Mouse (Mus musculus) stomach, postnatal 0 days (tissue): ENCODE data around the gene Ctdnep1. TPM values are rescaled to one million over a fixed set of nuclear protein-coding genes. Genes with fewer than 3 reads are reported as not detected.
A peak's percentile ranks its signal among the peaks of the same experiment; 100 is the strongest.
"Not testable (repeated sequence)": the region's sequence is repeated elsewhere in the genome, so short reads cannot be mapped to it uniquely, and the experiment has no call there.

Experiments used
- ATAC-seq: fragments of 200-750 bp; cut with Nextera tagmentation; 2 replicates; pipeline ENCODE4 v1.8.0; 2017; ENCODE audit not compliant: low FRiP score, low TSS enrichment
- DNase-seq: peaks from one replicate; pipeline ENCODE4 v3.0.0-alpha.2; 2016; ENCODE audit warnings: low spot score
- H3K27ac ChIP-seq: fragments of 300-500 bp; sonication (generic); replicated peaks from 2 replicates; pipeline ENCODE4 v1.5.1; 2014; ENCODE audit warnings: mild to moderate bottlenecking, control low read depth
- H3K27me3 ChIP-seq: fragments of 300-500 bp; sonication (generic); 2 replicates; pipeline ENCODE4 v1.6.1; 2014; ENCODE audit warnings: low read length; ENCODE audit not compliant: control insufficient read depth, insufficient read depth
- H3K36me3 ChIP-seq: fragments of 300-500 bp; sonication (generic); 2 replicates; pipeline ENCODE4 v1.6.1; 2014; ENCODE audit warnings: low read length, mixed read lengths; ENCODE audit not compliant: control insufficient read depth, insufficient read depth
- H3K4me1 ChIP-seq: fragments of 300-500 bp; sonication (generic); replicated peaks from 2 replicates; pipeline ENCODE4 v1.6.1; 2014; ENCODE audit warnings: antibody characterized with exemption; ENCODE audit not compliant: control insufficient read depth, insufficient read depth
- H3K4me2 ChIP-seq: fragments of 300-500 bp; sonication (generic); replicated peaks from 2 replicates; pipeline ENCODE4 v1.6.1; 2014; ENCODE audit warnings: low read depth, mild to moderate bottlenecking, control low read depth, moderate library complexity
- H3K4me3 ChIP-seq: fragments of 300-500 bp; sonication (generic); 2 replicates; pipeline ENCODE4 v1.5.1; 2014; ENCODE audit warnings: low read depth, low read length, control low read depth
- H3K9ac ChIP-seq: fragments of 300-500 bp; sonication (generic); 2 replicates; pipeline ENCODE4 v1.6.1; 2014; ENCODE audit warnings: mild to moderate bottlenecking, low read length, control low read depth, mixed read lengths
- H3K9me3 ChIP-seq: fragments of 300-500 bp; sonication (generic); 2 replicates; pipeline ENCODE4 v1.6.1; 2016; ENCODE audit warnings: low read length; ENCODE audit not compliant: control insufficient read depth
- CTCF ChIP-seq: IDR thresholded peaks from 2 replicates; pipeline ENCODE4 v1.5.1; 2016; ENCODE audit warnings: antibody characterized with exemption, low read depth, mild to moderate bottlenecking, moderate library complexity
- EP300 ChIP-seq: optimal IDR thresholded peaks from 2 replicates; pipeline ENCODE3; 2016; ENCODE audit warnings: antibody characterized with exemption
- WGBS: fragments of 180-500 bp; shearing (Covaris S2); extraction: QIAGEN DNeasy Blood & Tissue Kit; methylation state at CpG from one replicate; pipeline ENCODE4 v1.1.7; 2014; 5-methylcytosine and 5-hydroxymethylcytosine counted together
- polyA plus RNA-seq: library from polyadenylated mRNA; unstranded; fragments of >200 nt; fragmentation: Nextera tagmentation; extraction: Ambion mirVana; gene quantifications from 2 replicates; pipeline ENCODE4 v1.2.1, GENCODE M21; 2015

Gene Ctdnep1
- polyA plus RNA-seq, 1 experiment from 2014 or later, result 13.1 TPM

DNA sequence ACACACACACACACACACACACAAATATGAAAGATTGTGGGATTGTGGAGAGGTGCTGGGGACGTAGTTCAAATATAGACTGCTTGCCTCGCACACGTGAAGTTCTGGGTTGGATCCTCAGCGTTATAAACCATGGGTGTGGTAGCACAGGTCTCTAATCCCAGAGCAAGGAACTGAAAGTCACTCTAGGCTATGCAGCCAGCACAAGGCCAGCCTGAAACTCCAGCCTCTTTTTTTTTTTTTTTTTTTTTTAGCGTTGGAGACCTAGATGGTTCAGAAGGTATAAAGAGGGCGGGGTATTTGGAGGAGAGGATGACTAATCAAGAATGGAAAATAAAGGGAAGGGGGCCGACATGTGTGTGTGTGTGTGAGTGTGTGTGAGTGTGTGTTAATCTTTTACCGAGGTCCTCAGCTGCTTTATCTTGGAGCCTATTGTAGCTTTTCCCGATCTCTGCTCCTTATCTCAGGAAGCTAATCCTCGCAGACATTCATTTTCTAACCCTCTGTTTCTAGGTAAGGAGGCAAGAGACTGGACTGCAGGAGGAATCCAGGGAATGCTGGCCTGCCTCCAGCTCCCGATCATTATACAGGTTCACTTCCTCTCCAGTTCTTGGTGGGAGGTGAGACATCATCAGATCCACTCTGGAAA lies 27.6 kb upstream of the Ctdnep1 start:
- Histone ChIP-seq H3K4me3 (no peak overlapping the region), H3K27me3 (no peaks in the 10 kb centered on the region), H3K4me1 (no peaks in the 10 kb centered on the region), H3K4me2 (no peak overlapping the region), H3K9me3 (no peaks in the 10 kb centered on the region), H3K27ac (no peak overlapping the region), H3K36me3 (no peaks in the 10 kb centered on the region), H3K9ac (no peak overlapping the region)
- no peak for DNase-seq
- ATAC-seq, result no peak
- TF ChIP-seq CTCF, result no peak
- TF ChIP-seq EP300, result no peak
- WGBS, result 35% methylated on average over 11 of the region's 11 CpGs

GRCm38 (mm10) chr11:69955618-69956017 lies 25.3 kb upstream of the Ctdnep1 start:
- H3K9me3 ChIP-seq, ATAC-seq: not testable (repeated sequence)

DNA sequence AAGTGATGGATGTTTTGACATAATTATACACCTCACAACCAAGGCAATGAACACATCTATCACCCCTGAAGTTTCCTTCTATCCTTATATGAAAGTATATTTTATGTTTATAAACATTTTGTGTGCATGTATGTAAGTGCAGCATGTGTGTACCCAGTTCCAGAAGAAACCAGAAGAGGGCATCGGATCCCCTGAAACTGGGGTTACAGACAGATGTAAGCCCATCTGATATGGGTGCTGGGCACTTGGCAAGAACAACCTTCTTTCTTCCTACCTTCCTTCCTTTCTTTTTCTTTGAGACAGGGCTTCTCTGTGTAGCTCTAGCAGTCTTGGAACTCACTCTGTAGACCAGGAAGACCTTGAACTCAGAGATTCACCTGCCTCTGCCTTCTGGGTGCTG lies 24.7 kb upstream of the Ctdnep1 start:
- H3K4me1 ChIP-seq, result no peaks in the 10 kb centered on the region
- no peaks in the 10 kb centered on the region for H3K36me3 ChIP-seq
- ATAC-seq, result no peak
- WGBS, result 70% methylated on average over 1 of the region's 1 CpGs
- H3K9me3 ChIP-seq, result no peaks in the 10 kb centered on the region
- no peak for DNase-seq
- no peaks in the 10 kb centered on the region for H3K27me3 ChIP-seq
- no peak overlapping the region for H3K27ac ChIP-seq
- H3K4me2 ChIP-seq, result no peak overlapping the region
- H3K4me3 ChIP-seq, result no peak overlapping the region
- no peak overlapping the region for H3K9ac ChIP-seq
- TF ChIP-seq EP300 (no peak), CTCF (peak; percentile 40)

More at GRCm38 (mm10) chr11:69955618-69956017, 25.3 kb upstream of the Ctdnep1 start:
- H3K36me3 ChIP-seq, DNase-seq, H3K4me1 ChIP-seq, H3K4me2 ChIP-seq, H3K9ac ChIP-seq, H3K27me3 ChIP-seq, H3K27ac ChIP-seq, H3K4me3 ChIP-seq: not testable (repeated sequence)
- WGBS, result 76% methylated on average over 4 of the region's 4 CpGs

DNA sequence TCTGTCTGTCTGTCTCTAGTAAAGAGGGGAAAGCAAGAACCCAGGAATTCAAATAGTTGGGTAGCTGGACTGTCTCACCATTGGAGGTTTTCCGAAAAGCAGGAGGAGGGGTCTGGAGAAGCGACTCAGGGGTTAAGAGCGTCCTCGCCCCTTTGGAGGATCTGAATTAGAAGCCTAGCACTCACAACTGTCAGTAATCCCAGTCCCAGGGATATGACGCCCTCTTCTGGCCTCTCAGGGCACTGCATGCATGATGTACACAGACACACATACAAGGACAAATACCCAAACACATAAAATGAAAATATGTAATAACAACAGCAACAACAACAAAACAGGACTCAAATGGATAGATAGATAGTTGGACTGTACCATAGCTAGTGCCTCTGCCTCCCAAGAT lies 20.3 kb upstream of the Ctdnep1 start:
- Histone ChIP-seq H3K27me3 (peaks cover 4% of the 10 kb centered on the region; the same call in 1 of the 2 replicates), H3K9ac (no peak overlapping the region), H3K36me3 (no peaks in the 10 kb centered on the region), H3K4me1 (no peaks in the 10 kb centered on the region), H3K4me2 (no peak overlapping the region), H3K27ac (no peak overlapping the region), H3K4me3 (no peak overlapping the region), H3K9me3 (no peaks in the 10 kb centered on the region)
- 41% methylated on average over 5 of the region's 5 CpGs for WGBS
- ATAC-seq, result no peak
- TF ChIP-seq CTCF, result peak; percentile 66
- no peak for TF ChIP-seq EP300
- DNase-seq, result peak; percentile 38

- Histone ChIP-seq H3K27ac (peak overlapping the region; percentile 35; the same call in 1 of the 2 replicates), H3K4me3 (no peak overlapping the region), H3K4me2 (no peak overlapping the region), H3K4me1 (peaks cover 2% of the 10 kb centered on the region; the same call in 1 of the 2 replicates), H3K27me3 (peaks cover 6% of the 10 kb centered on the region; the same call in 1 of the 2 replicates), H3K36me3 (no peaks in the 10 kb centered on the region), H3K9ac (no peak overlapping the region), H3K9me3 (no peaks in the 10 kb centered on the region)
- ATAC-seq (peak; percentile 50), DNase-seq (peak; percentile 73)
- no peak for TF ChIP-seq CTCF
- TF ChIP-seq EP300, result no peak
- 22% methylated on average over 5 of the region's 5 CpGs for WGBS
These were observed 19.1 kb upstream of the Ctdnep1 start for GRCm38 (mm10) chr11:69961841-69962240.

DNA sequence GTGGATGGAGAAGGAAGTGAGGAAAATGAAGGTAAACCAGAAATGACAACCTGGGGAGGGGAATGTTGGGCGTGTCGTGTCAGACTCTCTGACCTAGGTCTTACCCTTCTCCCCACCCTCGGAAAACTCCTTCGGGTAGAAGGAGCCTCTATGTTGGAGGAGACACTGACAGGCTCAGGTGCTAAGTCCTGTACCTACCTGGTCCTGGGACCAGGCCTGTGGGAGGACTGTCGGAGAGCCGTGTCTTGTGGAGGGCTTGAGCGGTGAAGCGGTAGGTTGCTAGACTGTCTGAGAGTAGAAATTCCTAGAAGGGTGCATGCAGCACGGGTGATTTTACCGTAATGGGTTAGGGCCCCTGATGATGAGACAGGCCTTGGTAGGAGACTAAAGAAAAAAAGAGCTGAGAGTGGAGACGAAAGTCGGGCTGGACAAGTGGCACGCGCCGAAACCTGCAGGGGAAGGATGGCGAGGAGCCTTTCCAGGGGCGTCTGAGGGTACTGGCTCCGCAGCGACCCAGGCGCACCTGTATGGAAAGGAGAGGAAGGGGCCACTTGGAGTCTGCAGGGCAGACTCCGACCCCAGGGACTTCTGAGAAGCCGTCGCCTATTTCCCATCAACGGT lies 16.2 kb upstream of the Ctdnep1 start, which contains the start of gene Cldn7:
TSS of gene Cldn7 (plus strand) at position 130 of the 621 bp plus-strand sequence.
- WGBS, result 14% methylated on average over 24 of the region's 24 CpGs
- Histone ChIP-seq H3K4me2 (peak within 1 kb of the TSS; percentile 65), H3K9ac (peak within 1 kb of the TSS; percentile 59; the same call in 1 of the 2 replicates), H3K9me3 (no peaks in the 10 kb centered on the region), H3K36me3 (peaks cover 6% of the 10 kb centered on the region; the same call in 1 of the 2 replicates), H3K27ac (peak within 1 kb of the TSS; percentile 59; the same call in 1 of the 2 replicates), H3K4me3 (peak within 1 kb of the TSS; percentile 43), H3K27me3 (peaks cover 6% of the 10 kb centered on the region; the same call in 1 of the 2 replicates), H3K4me1 (peaks cover 2% of the 10 kb centered on the region; the same call in 1 of the 2 replicates)
- ATAC-seq, result no peak
- TF ChIP-seq CTCF, result no peak
- TF ChIP-seq EP300, result no peak
- DNase-seq, result peak; percentile 34
